Mouse (Mus musculus): ENCODE data around the gene Dqx1. TPM values are rescaled to one million over a fixed set of nuclear protein-coding genes. Genes with fewer than 3 reads are reported as not detected.

Gene Dqx1
- polyA plus RNA-seq (2014; fragmentation: Nextera tagmentation; extraction: Ambion mirVana), result 6.1 and 6.2 TPM in 2 replicates

DNA sequence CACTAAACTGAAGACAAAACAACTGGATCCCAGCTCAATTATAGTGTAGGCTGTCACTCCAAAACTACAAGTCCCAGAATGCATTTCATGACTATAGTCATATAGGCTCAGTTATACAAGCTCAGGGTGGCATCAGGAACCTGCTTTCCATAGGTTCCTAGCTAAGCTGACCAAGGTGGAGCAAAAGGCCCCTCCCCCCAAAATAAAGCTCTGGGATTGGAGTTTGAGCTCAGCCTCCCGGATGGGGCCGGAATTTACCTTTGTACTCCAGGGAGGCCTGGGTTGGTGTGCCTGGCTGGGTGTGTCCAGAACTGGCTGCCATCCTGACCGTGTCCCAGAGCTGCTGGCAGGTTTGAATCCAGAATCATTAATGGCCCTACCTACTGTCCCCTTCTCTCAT lies at the start of gene Dqx1:
TSS of gene Dqx1 (plus strand) at position 55 of the 400 bp plus-strand sequence.
- ATAC-seq (replicated peaks; ENCODE audit: low FRiP score) (no peak), DNase-seq (ENCODE audit: low spot score) (no peak)
- H3K4me1 ChIP-seq (replicated peaks; ENCODE audit: control insufficient read depth, insufficient read depth, low read length), result peaks cover 17% of the 10 kb centered on the region
- peaks cover 15% of the 10 kb centered on the region for H3K36me3 ChIP-seq (ENCODE audit: control insufficient read depth, insufficient read depth, low read length)
- 64% methylated on average over 3 of the region's 3 CpGs for WGBS
- peak within 1 kb of the TSS; percentile 33 for H3K4me3 ChIP-seq (ENCODE audit: low read depth, low read length)
- peak within 1 kb of the TSS; percentile 26; the same call in 1 of the 2 replicates for H3K9ac ChIP-seq (ENCODE audit: low read depth, low read length)
- H3K4me2 ChIP-seq, result peak within 1 kb of the TSS; percentile 54
- no peaks in the 10 kb centered on the region for H3K9me3 ChIP-seq (ENCODE audit: control insufficient read depth, low read length)
- H3K27ac ChIP-seq (ENCODE audit: low read depth, low read length), result no peak within 1 kb of the TSS; the same call in 1 of the 2 replicates
- H3K27me3 ChIP-seq (replicated peaks; ENCODE audit: control insufficient read depth, insufficient read depth, low read length), result peaks cover 20% of the 10 kb centered on the region

DNA sequence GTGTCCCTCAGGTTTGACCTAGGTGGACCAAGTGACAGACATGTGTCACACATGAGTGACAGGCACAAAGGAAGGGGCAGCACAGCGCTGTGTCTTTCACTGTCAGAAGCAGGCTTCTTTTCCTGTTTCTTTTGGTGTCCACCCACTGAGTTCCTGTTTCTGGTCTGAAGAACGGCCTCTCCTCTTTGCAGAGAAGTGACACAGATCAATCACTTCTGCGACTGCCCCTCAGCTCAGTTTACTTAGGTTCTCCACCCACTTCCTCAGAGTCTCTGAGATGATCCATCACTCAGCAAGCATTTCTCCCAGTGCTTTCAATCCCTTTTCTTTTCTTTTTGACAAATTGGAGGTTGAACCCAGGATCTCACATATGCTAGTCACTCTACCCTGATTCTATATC lies 49.0 kb upstream of the Dqx1 start:
- ATAC-seq (replicated peaks; ENCODE audit: low FRiP score) (no peak), DNase-seq (ENCODE audit: low spot score) (no peak)
- Histone ChIP-seq H3K36me3 (ENCODE audit: control insufficient read depth, insufficient read depth, low read length) (no peaks in the 10 kb centered on the region), H3K9me3 (ENCODE audit: control insufficient read depth, low read length) (no peaks in the 10 kb centered on the region), H3K27me3 (replicated peaks; ENCODE audit: control insufficient read depth, insufficient read depth, low read length) (no peaks in the 10 kb centered on the region), H3K9ac (ENCODE audit: low read depth, low read length) (no peak overlapping the region), H3K4me3 (ENCODE audit: low read depth, low read length) (no peak overlapping the region), H3K27ac (ENCODE audit: low read depth, low read length) (no peak overlapping the region; the same call in 1 of the 2 replicates), H3K4me1 (replicated peaks; ENCODE audit: control insufficient read depth, insufficient read depth, low read length) (peaks cover 37% of the 10 kb centered on the region), H3K4me2 (no peak overlapping the region)
- 19% methylated on average over 3 of the region's 3 CpGs for WGBS

DNA sequence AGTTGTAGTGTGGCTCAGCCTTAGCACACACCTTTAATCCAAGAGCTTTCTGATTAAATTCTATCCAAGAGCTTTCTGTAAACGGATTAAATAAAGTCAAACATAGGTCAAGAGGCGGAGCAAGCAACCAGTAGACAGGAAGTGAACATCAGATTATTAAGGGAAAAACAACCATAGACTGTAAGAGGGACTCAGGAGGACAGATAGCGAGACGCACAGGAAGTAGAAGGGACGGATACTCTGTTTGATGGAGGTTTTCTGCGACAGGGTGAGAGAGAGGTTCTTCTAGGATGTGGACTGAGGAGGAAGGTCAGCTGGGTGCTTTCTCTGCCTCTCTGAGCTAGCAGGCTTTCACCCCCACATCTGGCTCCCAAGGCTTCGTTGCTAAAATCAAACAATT lies 47.6 kb upstream of the Dqx1 start:
- Histone ChIP-seq H3K4me1 (replicated peaks; ENCODE audit: control insufficient read depth, insufficient read depth, low read length) (peaks cover 37% of the 10 kb centered on the region), H3K9me3 (ENCODE audit: control insufficient read depth, low read length) (no peaks in the 10 kb centered on the region), H3K27me3 (replicated peaks; ENCODE audit: control insufficient read depth, insufficient read depth, low read length) (no peaks in the 10 kb centered on the region), H3K4me3 (ENCODE audit: low read depth, low read length) (0 out of 2 replicates have a peak overlapping the region, but pooled peaks have one; percentile 0), H3K9ac (ENCODE audit: low read depth, low read length) (no peak overlapping the region; the same call in 1 of the 2 replicates), H3K36me3 (ENCODE audit: control insufficient read depth, insufficient read depth, low read length) (no peaks in the 10 kb centered on the region), H3K27ac (ENCODE audit: low read depth, low read length) (peak overlapping the region; percentile 2; the same call in 1 of the 2 replicates), H3K4me2 (peak overlapping the region; percentile 31)
- DNase-seq (ENCODE audit: low spot score), result no peak
- 32% methylated on average over 7 of the region's 7 CpGs for WGBS
- 0 out of 2 replicates have a peak, but pooled peaks have one; percentile 14 for ATAC-seq (replicated peaks; ENCODE audit: low FRiP score)

DNA sequence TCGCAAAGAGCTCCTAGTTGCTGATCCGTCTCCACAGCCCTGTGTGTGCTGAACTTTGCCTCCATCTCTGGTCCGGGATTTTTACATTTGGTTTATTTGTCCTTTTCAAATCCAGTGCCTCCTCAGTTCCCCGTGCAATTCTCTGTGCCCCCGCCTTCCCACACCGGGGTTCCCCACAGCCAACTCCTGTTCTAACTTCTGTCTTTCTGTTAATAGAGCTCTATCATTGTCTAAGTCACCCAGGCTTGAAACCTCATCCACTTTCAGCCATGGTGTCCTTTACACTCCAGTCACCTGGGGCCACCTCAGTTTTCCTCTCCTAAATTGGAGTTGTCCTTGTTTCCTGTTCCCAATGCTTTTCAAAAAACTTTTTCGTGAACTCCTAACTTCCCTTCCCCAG lies 46.4 kb upstream of the Dqx1 start:
- no peak for DNase-seq (ENCODE audit: low spot score)
- H3K27me3 ChIP-seq (replicated peaks; ENCODE audit: control insufficient read depth, insufficient read depth, low read length), result no peaks in the 10 kb centered on the region
- no peak overlapping the region; the same call in 1 of the 2 replicates for H3K4me2 ChIP-seq
- H3K36me3 ChIP-seq (ENCODE audit: control insufficient read depth, insufficient read depth, low read length), result no peaks in the 10 kb centered on the region
- H3K9ac ChIP-seq (ENCODE audit: low read depth, low read length), result no peak overlapping the region
- ATAC-seq (replicated peaks; ENCODE audit: low FRiP score), result no peak
- 76% methylated on average over 7 of the region's 7 CpGs for WGBS
- H3K4me1 ChIP-seq (replicated peaks; ENCODE audit: control insufficient read depth, insufficient read depth, low read length), result peaks cover 36% of the 10 kb centered on the region
- H3K27ac ChIP-seq (ENCODE audit: low read depth, low read length), result 0 out of 2 replicates have a peak overlapping the region, but pooled peaks have one; percentile 15
- H3K9me3 ChIP-seq (ENCODE audit: control insufficient read depth, low read length), result no peaks in the 10 kb centered on the region
- no peak overlapping the region for H3K4me3 ChIP-seq (ENCODE audit: low read depth, low read length)

DNA sequence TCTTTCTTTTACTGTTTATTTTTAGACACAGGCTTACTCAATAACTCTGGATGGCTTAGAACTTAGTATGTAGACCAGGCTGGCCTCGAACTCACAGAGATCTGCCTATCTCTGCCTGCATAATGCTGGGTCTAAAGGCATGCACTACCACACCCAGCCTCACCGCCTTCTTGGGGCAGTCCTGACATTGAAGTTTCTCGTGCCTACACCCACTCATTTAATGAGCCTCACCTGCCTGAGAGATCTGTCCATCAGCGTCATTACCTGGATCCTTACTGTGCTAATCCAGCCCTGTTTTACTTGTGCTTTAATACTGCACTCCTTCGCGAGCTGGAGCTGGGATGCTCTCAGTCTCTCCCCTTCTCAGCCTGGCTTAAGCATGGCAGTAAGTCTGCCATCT lies 45.9 kb upstream of the Dqx1 start:
- no peak overlapping the region for H3K4me2 ChIP-seq
- no peak for DNase-seq (ENCODE audit: low spot score)
- no peak overlapping the region for H3K9ac ChIP-seq (ENCODE audit: low read depth, low read length)
- H3K9me3 ChIP-seq (ENCODE audit: control insufficient read depth, low read length), result no peaks in the 10 kb centered on the region
- no peaks in the 10 kb centered on the region for H3K27me3 ChIP-seq (replicated peaks; ENCODE audit: control insufficient read depth, insufficient read depth, low read length)
- H3K27ac ChIP-seq (ENCODE audit: low read depth, low read length), result peak overlapping the region; percentile 41
- ATAC-seq (replicated peaks; ENCODE audit: low FRiP score), result no peak
- no peaks in the 10 kb centered on the region for H3K36me3 ChIP-seq (ENCODE audit: control insufficient read depth, insufficient read depth, low read length)
- no peak overlapping the region for H3K4me3 ChIP-seq (ENCODE audit: low read depth, low read length)
- peaks cover 38% of the 10 kb centered on the region for H3K4me1 ChIP-seq (replicated peaks; ENCODE audit: control insufficient read depth, insufficient read depth, low read length)
- WGBS, result 68% methylated on average over 6 of the region's 6 CpGs

DNA sequence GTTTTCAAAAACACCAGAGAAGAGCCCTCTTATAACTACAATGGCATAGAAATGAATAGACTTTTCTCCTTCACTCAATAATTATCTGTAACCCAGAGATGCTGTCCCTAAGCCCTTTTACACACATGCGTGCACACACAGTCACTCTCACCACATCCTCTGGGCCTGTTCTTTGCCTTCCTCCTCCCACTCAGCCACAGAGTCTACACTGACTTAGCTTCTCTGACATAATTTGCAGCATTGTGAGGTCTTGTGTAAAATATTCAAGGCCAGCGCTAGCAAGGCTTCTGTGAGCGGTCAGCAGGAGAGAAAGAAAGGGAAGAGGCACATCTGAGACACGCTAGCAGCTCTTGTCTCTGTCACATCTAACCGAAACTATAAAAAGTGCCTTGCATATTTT lies 44.2 kb upstream of the Dqx1 start:
- Histone ChIP-seq H3K9me3 (ENCODE audit: control insufficient read depth, low read length) (no peaks in the 10 kb centered on the region), H3K9ac (ENCODE audit: low read depth, low read length) (no peak overlapping the region), H3K27ac (ENCODE audit: low read depth, low read length) (peak overlapping the region; percentile 97), H3K27me3 (replicated peaks; ENCODE audit: control insufficient read depth, insufficient read depth, low read length) (no peaks in the 10 kb centered on the region), H3K36me3 (ENCODE audit: control insufficient read depth, insufficient read depth, low read length) (no peaks in the 10 kb centered on the region), H3K4me3 (ENCODE audit: low read depth, low read length) (no peak overlapping the region), H3K4me1 (replicated peaks; ENCODE audit: control insufficient read depth, insufficient read depth, low read length) (peaks cover 42% of the 10 kb centered on the region), H3K4me2 (no peak overlapping the region; the same call in 1 of the 2 replicates)
- ATAC-seq (replicated peaks; ENCODE audit: low FRiP score), result no peak
- no peak for DNase-seq (ENCODE audit: low spot score)
- 77% methylated on average over 5 of the region's 5 CpGs for WGBS

DNA sequence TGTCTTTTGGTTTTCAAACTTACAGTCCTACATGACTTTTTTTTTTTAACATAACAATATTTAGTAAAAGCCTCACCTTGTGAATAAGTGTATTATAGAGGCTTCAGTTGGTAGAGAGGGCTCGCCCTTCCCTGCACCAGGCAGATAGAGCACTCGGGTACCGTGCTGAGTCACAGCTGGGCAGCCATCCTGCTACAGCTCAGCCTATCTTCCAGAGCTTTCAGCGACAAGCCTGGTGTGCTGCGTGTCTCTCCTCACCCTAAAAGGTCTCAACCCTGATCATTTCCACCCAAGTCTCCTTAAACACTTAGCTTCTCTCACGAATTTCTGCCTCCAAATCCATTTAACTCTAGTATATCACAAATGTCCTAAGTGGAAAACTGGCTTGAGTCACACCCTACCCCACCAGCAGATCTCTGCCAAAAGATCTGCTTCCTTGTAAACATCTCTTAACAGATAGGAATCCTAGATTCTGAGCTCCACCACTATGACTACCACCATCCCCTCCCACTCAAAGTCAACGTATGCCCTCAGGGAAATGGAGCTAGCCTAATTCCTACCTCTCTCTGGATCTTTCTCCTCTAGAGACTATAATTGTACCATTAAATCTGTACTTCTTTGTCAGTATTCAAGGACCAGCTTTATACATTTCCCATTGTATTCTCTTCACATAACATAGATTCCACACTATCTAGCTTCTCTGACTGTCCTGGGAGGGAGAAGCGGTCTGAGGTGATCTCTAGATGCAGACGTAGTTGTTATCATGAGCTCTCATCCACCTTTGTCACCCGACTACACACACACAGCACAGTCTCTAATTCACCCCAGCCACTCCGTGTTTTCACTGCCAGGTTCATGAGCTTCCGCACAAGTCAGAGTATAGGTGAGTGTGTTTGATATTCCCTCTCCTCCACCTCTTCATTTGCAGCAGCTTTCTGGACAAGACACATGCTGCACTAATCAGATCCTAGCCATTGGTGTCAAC lies 42.9 kb upstream of the Dqx1 start:
- DNase-seq (ENCODE audit: low spot score), result no peak
- peak overlapping the region; percentile 52 for H3K9ac ChIP-seq (ENCODE audit: low read depth, low read length)
- H3K4me1 ChIP-seq (replicated peaks; ENCODE audit: control insufficient read depth, insufficient read depth, low read length), result peaks cover 45% of the 10 kb centered on the region
- no peaks in the 10 kb centered on the region for H3K9me3 ChIP-seq (ENCODE audit: control insufficient read depth, low read length)
- H3K27ac ChIP-seq (ENCODE audit: low read depth, low read length), result peak overlapping the region; percentile 97
- peak overlapping the region; percentile 51 for H3K4me2 ChIP-seq
- H3K36me3 ChIP-seq (ENCODE audit: control insufficient read depth, insufficient read depth, low read length), result no peaks in the 10 kb centered on the region
- ATAC-seq (replicated peaks; ENCODE audit: low FRiP score), result peak; percentile 95
- H3K27me3 ChIP-seq (replicated peaks; ENCODE audit: control insufficient read depth, insufficient read depth, low read length), result no peaks in the 10 kb centered on the region
- peak overlapping the region; percentile 1; the same call in 1 of the 2 replicates for H3K4me3 ChIP-seq (ENCODE audit: low read depth, low read length)
- 43% methylated on average over 12 of the region's 12 CpGs for WGBS

DNA sequence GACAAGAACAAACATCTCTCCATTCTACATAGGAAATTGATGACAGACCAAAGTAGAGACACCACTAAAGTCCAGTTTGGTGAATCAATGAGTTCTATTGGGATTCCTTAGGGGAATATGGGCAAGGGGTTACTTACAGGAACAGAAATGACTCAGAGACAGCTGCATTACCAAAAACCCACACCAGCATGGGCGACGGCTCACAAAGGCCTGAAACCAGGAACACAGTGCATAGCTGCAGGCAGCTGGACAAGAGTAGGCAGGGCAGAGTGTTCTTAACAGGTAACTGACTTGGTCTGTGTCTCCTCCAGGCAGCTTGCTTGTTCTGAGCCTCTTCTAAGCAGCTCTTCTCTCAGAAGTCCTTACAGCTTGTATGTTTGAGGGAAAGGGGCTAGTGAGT lies 41.9 kb upstream of the Dqx1 start:
- no peak overlapping the region for H3K9ac ChIP-seq (ENCODE audit: low read depth, low read length)
- H3K4me2 ChIP-seq, result peak overlapping the region; percentile 51; the same call in 1 of the 2 replicates
- no peak overlapping the region for H3K4me3 ChIP-seq (ENCODE audit: low read depth, low read length)
- no peak for DNase-seq (ENCODE audit: low spot score)
- H3K27ac ChIP-seq (ENCODE audit: low read depth, low read length), result peak overlapping the region; percentile 97
- H3K9me3 ChIP-seq (ENCODE audit: control insufficient read depth, low read length), result no peaks in the 10 kb centered on the region
- no peak for ATAC-seq (replicated peaks; ENCODE audit: low FRiP score)
- no peaks in the 10 kb centered on the region for H3K27me3 ChIP-seq (replicated peaks; ENCODE audit: control insufficient read depth, insufficient read depth, low read length)
- 89% methylated on average over 2 of the region's 2 CpGs for WGBS
- no peaks in the 10 kb centered on the region for H3K36me3 ChIP-seq (ENCODE audit: control insufficient read depth, insufficient read depth, low read length)
- peaks cover 44% of the 10 kb centered on the region for H3K4me1 ChIP-seq (replicated peaks; ENCODE audit: control insufficient read depth, insufficient read depth, low read length)
